Mouse (Mus musculus): ENCODE measurements around the gene Ist1.

DNA sequence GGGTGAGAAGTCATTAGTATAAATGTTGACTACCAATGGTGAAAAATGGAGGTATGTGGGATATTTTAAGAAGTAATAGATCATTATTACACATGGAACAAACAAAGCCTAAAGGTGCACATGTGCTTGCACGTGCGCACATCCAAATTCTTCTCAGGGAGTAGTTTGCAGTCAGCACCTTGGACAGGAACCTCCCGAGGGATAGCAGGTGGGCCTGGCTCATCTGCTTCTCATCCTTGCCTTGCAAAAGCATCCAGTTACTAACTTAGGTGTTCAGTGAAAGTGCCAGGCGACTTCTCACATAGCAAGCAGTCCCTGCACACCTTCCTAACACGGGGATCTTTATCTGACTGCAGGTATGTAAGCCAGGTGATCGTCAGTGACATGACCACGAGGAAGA, 52.6 kb downstream of the Ist1 start:
- TF ChIP-seq ZNF384 (IDR thresholded peaks at IDR 0.05; ENCODE audit: low read depth, low read length), result no peak
- no peak for TF ChIP-seq MAFK (IDR thresholded peaks at IDR 0.05; ENCODE audit: insufficient read depth, low read depth, low read length)
- no peak for TF ChIP-seq CHD2 (IDR thresholded peaks at IDR 0.05; ENCODE audit: low read depth, low read length)

Measured in ES-E14 (cell line).